Mouse (Mus musculus): ENCODE measurements at regions not wholly inside any gene's neighbourhood (a gene's known extent, or its start where the extent isn't known, plus 50 kb on each side); places are given as distances from the start of the nearest gene placed in this dataset.

GRCm38 (mm10) chr7:37842000-37842513 lies 68.6 kb upstream of the Zfp536 start:
- Histone ChIP-seq H3K36me3 (ENCODE audit: insufficient read depth) (no peaks in the 10 kb centered on the region), H3K27me3 (ENCODE audit: insufficient read depth, low read length) (no peaks in the 10 kb centered on the region), H3K4me1 (ENCODE audit: insufficient read depth) (peaks cover 11% of the 10 kb centered on the region), H3K27ac (ENCODE audit: low read depth, low read length) (no peak overlapping the region), H3K9ac (peak overlapping the region; percentile 47), H3K4me3 (ENCODE audit: low read depth, low read length) (peak overlapping the region; percentile 15), H3K9me3 (ENCODE audit: low read length) (no peaks in the 10 kb centered on the region), H3K4me2 (ENCODE audit: low read depth) (peak overlapping the region; percentile 46)
- TF ChIP-seq CTCF (IDR thresholded peaks at IDR 0.05; ENCODE audit: low read depth): 0 out of 2 replicates have a peak, but pooled peaks have one; percentile 13
- peak; percentile 74 for DNase-seq
- ATAC-seq: peak; percentile 92
- 4% methylated on average over 14 of the region's 14 CpGs for WGBS

- no peaks in the 10 kb centered on the region for H3K27me3 ChIP-seq (ENCODE audit: insufficient read depth, low read length)
- peak overlapping the region; percentile 15; the same call in 1 of the 2 replicates for H3K4me3 ChIP-seq (ENCODE audit: low read depth, low read length)
- H3K4me1 ChIP-seq (ENCODE audit: insufficient read depth): peaks cover 11% of the 10 kb centered on the region
- no peak overlapping the region; the same call in 1 of the 2 replicates for H3K9ac ChIP-seq
- peak overlapping the region; percentile 46 for H3K4me2 ChIP-seq (ENCODE audit: low read depth)
- WGBS: 18% methylated on average over 4 of the region's 4 CpGs
- no peaks in the 10 kb centered on the region for H3K36me3 ChIP-seq (ENCODE audit: insufficient read depth)
- TF ChIP-seq CTCF (IDR thresholded peaks at IDR 0.05; ENCODE audit: low read depth): no peak
- ATAC-seq: no peak
- H3K27ac ChIP-seq (ENCODE audit: low read depth, low read length): no peak overlapping the region
- no peaks in the 10 kb centered on the region for H3K9me3 ChIP-seq (ENCODE audit: low read length)
- no peak for DNase-seq
Observed at GRCm38 (mm10) chr7:37841549-37841948, 68.1 kb upstream of the Zfp536 start.

GRCm38 (mm10) chr7:37837883-37838282 lies 64.4 kb upstream of the Zfp536 start:
- H3K36me3 ChIP-seq (ENCODE audit: insufficient read depth): no peaks in the 10 kb centered on the region
- no peaks in the 10 kb centered on the region for H3K9me3 ChIP-seq (ENCODE audit: low read length)
- no peak overlapping the region for H3K4me3 ChIP-seq (ENCODE audit: low read depth, low read length)
- 87% methylated on average over 5 of the region's 5 CpGs for WGBS
- H3K27ac ChIP-seq (ENCODE audit: low read depth, low read length): no peak overlapping the region
- H3K4me2 ChIP-seq (ENCODE audit: low read depth): no peak overlapping the region
- ATAC-seq (peak; percentile 21; the same call in 1 of the 2 replicates), DNase-seq (no peak)
- H3K4me1 ChIP-seq (ENCODE audit: insufficient read depth): peaks cover 11% of the 10 kb centered on the region
- no peaks in the 10 kb centered on the region for H3K27me3 ChIP-seq (ENCODE audit: insufficient read depth, low read length)
- H3K9ac ChIP-seq: no peak overlapping the region
- TF ChIP-seq CTCF (IDR thresholded peaks at IDR 0.05; ENCODE audit: low read depth): no peak

- Histone ChIP-seq H3K27me3 (ENCODE audit: insufficient read depth, low read length) (no peaks in the 10 kb centered on the region), H3K4me2 (ENCODE audit: low read depth) (no peak overlapping the region), H3K36me3 (ENCODE audit: insufficient read depth) (no peaks in the 10 kb centered on the region), H3K27ac (ENCODE audit: low read depth, low read length) (no peak overlapping the region), H3K4me3 (ENCODE audit: low read depth, low read length) (no peak overlapping the region), H3K9ac (no peak overlapping the region), H3K4me1 (ENCODE audit: insufficient read depth) (peaks cover 9% of the 10 kb centered on the region), H3K9me3 (ENCODE audit: low read length) (no peaks in the 10 kb centered on the region)
- no peak for TF ChIP-seq CTCF (IDR thresholded peaks at IDR 0.05; ENCODE audit: low read depth)
- DNase-seq (no peak), ATAC-seq (no peak)
- 82% methylated on average over 5 of the region's 5 CpGs for WGBS
Observed at GRCm38 (mm10) chr7:37837372-37837771, 63.9 kb upstream of the Zfp536 start.

- TF ChIP-seq CTCF (IDR thresholded peaks at IDR 0.05; ENCODE audit: low read depth): no peak
- ATAC-seq (no peak), DNase-seq (no peak)
- Histone ChIP-seq H3K4me1 (ENCODE audit: insufficient read depth) (no peaks in the 10 kb centered on the region), H3K27me3 (ENCODE audit: insufficient read depth, low read length) (no peaks in the 10 kb centered on the region), H3K36me3 (ENCODE audit: insufficient read depth) (no peaks in the 10 kb centered on the region), H3K4me3 (ENCODE audit: low read depth, low read length) (no peak overlapping the region), H3K27ac (ENCODE audit: low read depth, low read length) (no peak overlapping the region), H3K9me3 (ENCODE audit: low read length) (no peaks in the 10 kb centered on the region), H3K9ac (no peak overlapping the region), H3K4me2 (ENCODE audit: low read depth) (no peak overlapping the region)
- WGBS: 38% methylated on average over 8 of the region's 8 CpGs
Observed at GRCm38 (mm10) chr7:37833420-37833819, 60.0 kb upstream of the Zfp536 start.

- H3K27ac ChIP-seq (ENCODE audit: low read depth, low read length): no peak overlapping the region
- 30% methylated on average over 4 of the region's 4 CpGs for WGBS
- H3K4me1 ChIP-seq (ENCODE audit: insufficient read depth): no peaks in the 10 kb centered on the region
- H3K36me3 ChIP-seq (ENCODE audit: insufficient read depth): no peaks in the 10 kb centered on the region
- no peak for TF ChIP-seq CTCF (IDR thresholded peaks at IDR 0.05; ENCODE audit: low read depth)
- DNase-seq (no peak), ATAC-seq (peak; percentile 34; the same call in 1 of the 2 replicates)
- H3K9me3 ChIP-seq (ENCODE audit: low read length): no peaks in the 10 kb centered on the region
- no peaks in the 10 kb centered on the region for H3K27me3 ChIP-seq (ENCODE audit: insufficient read depth, low read length)
- H3K4me2 ChIP-seq (ENCODE audit: low read depth): no peak overlapping the region
- no peak overlapping the region for H3K4me3 ChIP-seq (ENCODE audit: low read depth, low read length)
- H3K9ac ChIP-seq: no peak overlapping the region
Observed at GRCm38 (mm10) chr7:37832322-37832721, 58.9 kb upstream of the Zfp536 start.

GRCm38 (mm10) chr7:37825766-37826165 lies 52.3 kb upstream of the Zfp536 start:
- ATAC-seq (no peak), DNase-seq (no peak)
- H3K4me2 ChIP-seq (ENCODE audit: low read depth): no peak overlapping the region
- no peak overlapping the region for H3K27ac ChIP-seq (ENCODE audit: low read depth, low read length)
- TF ChIP-seq CTCF (IDR thresholded peaks at IDR 0.05; ENCODE audit: low read depth): no peak
- no peak overlapping the region for H3K9ac ChIP-seq
- H3K4me3 ChIP-seq (ENCODE audit: low read depth, low read length): no peak overlapping the region
- H3K27me3 ChIP-seq (ENCODE audit: insufficient read depth, low read length): no peaks in the 10 kb centered on the region
- WGBS: 73% methylated on average over 5 of the region's 5 CpGs
- H3K36me3 ChIP-seq (ENCODE audit: insufficient read depth): no peaks in the 10 kb centered on the region
- H3K9me3 ChIP-seq (ENCODE audit: low read length): no peaks in the 10 kb centered on the region
- no peaks in the 10 kb centered on the region for H3K4me1 ChIP-seq (ENCODE audit: insufficient read depth)
